Mouse (Mus musculus) naive thymus-derived CD4-positive, alpha-beta T cell, adult 2 months (primary cell): Measurements from ENCODE around the gene Actr2.
A peak's percentile ranks its signal among the peaks of the same experiment; 100 is the strongest.
"Not testable (repeated sequence)": the region's sequence is repeated elsewhere in the genome, so short reads cannot be mapped to it uniquely, and the experiment has no call there.

ENCODE experiments used
- DNase-seq: peaks from one replicate; pipeline ENCODE4 v3.0.0-alpha.2; 2011; ENCODE audit warnings: low read depth

Gene Actr2

DNA sequence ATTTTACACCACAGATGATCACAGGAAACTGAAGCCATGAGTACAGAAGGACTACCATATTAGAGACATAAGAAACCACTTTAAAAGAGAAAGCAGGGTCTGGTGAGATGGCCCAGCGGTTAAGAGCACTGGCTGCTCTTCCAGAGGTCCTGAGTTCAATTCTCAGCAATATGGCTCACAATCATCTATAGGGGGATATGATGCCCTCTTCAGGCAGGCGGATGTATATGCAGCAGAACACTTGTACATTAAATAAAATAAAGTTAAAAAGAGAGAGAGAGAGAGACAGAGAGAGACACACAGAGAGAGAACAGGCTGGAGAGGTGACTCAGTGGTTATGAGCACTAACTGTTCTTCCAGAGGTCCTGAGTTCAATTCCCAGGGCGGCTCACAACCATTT is 67.1 kb downstream of the Actr2 start:
- no peak for DNase-seq

DNA sequence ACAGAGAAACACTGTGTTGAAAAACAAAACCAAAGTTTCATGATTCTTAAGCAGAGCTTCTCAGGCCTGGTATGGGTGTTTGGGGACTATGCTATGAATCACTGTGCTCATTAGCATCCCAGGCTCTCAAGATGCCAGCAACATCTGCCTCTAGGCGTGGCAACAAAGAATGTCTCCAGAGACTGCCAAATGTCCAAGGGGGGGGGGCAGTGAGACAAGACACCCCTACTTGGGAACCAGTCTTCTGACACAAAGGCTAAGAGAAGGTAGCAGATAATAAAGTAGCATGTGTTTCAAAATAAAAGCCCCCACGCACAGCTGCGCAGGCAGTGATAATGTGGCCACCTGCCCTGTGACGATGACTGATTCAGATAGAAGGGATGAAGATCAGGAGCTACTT is 69.5 kb downstream of the Actr2 start:
- no peak for DNase-seq

DNA sequence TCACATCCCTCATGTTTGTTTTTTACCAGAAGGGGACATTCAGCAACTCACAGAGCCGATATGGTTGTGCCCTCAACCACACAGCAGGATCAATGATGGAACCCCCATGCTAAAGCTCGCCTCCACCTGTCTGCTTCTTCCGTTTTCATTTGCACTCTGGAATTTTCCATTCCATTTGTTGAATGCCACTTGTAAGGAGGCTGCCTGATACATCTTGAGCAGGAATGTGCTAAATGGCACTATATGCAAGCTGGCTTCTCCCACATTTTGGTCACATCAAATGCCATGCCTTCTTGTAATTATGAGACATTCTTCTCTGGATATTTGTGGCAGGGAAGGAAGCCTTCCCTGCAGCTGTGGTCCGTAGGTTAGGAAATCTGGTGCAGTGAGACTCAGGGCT is 70.6 kb downstream of the Actr2 start:
- DNase-seq: no peak

DNA sequence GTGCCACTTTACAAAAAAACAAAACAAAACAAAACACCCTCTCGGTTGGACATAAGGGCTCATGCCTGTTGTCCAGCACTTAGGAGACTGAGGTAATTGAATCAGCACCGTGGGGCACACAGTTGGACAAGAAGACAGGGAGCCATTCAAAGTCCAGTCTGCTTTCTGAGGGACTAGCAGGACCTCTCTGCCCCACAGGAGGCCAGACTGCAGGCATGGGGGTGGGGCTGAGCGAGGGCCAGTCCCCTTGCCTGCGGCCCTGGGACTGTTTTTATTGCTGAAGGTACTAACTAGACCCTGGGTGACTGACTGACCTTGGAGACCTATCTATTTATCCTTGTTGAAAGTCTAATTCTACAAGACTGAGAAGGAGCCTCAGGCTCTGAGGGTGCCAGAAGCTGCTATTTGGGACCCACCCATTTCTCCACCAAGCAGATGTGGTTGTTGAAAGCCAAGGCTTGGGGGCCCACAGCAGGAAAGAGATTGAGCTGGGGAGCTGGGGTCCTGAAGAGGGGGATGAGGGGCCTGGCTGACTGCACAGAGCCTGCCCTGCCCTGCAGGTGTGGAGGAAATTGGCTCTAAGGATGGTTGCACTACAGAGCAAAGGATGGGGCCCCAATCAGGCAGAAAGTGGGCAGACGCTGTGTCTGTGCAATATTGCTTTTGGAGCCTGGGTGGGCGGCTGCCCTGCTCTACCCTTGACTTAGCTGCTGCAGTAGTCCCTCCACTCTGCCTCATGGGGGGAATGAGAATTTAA is 71.4 kb downstream of the Actr2 start:
- DNase-seq: no peak

DNA sequence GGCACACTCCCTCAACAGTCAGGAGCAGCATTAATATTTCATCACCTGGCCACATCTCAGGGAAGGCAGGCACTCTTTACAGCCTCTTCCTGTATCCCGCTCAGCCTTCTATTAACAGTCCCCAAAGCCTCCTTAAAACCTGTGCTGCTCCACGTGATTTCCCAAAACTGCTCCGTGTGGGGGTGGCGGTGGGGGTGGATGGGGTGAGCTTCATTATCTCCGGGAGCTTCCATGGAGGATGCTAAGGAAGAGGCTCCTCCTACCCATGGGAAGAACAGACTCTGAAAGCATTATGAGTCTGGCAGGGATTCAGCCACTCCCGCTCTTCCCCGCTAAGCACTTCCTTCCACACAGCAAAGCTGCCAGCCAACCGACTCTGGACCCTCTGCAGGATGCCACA is 74.0 kb downstream of the Actr2 start:
- DNase-seq: no peak

DNA sequence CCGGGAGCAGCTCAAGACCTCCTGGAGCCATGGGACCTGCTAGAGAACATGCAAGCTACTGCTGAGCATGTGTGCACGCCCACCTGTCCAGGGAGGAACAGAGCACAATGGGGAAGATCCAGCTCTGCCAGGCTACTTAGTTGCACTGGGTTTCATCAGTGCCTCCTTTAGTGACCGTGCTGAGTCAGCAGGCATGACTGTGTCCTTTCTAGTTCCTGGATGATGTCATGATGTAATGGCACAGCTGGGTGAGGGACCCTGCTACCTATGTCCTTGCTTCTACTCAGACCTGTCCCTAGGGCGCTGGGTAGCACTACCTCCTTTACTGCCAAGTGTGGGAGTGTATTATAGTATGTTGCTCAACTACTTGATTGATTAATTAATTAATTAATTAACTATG is 75.0 kb downstream of the Actr2 start:
- DNase-seq: no peak

DNA sequence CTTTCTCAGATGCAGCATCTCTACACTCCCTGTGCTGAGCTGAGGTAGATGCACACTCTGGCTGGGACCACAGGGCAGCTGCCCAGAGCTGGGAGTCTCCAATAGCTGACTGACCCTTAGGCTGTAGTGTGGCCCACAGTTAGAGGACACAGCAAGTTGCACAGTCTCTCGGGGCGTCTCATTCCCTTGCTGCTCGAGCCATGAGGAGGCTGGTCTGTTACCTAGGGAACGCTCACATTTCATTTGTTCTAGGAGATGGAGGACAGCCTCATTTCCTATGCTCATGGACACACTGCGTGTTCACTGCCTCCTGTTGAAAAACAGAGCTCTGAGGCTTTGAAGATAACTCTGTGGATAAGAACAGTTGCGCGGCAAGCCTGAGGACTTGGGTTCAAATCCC is 76.7 kb downstream of the Actr2 start:
- DNase-seq: no peak

DNA sequence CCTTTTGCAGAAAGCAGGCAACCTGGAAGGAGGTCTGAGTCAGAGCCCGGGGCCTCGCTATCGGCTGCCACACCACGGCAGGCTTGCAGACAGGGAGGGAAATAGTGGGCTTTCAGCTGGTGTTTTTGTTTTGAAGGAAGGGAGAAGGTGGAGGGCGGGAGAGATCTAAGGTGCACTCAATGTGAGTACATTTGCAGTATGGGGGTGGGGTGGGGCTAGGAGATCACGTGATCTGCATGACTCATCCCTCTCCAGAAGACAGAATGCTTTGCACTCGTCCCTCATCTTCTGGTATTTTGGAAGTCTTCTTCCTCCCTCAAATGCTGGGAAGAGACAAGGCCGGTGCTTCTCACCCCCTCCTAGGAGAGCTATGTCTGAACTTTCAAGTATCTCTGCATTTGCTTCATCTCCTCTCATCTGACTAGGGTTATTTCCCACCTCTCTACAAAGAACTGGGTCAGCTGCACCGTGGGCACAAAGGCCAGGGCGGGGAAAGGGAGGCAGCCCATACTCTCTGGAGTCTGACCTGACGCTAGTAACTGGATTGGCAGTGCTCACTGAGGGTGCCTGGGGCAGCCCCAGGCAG is 77.3 kb downstream of the Actr2 start:
- DNase-seq: peak; percentile 56

DNA sequence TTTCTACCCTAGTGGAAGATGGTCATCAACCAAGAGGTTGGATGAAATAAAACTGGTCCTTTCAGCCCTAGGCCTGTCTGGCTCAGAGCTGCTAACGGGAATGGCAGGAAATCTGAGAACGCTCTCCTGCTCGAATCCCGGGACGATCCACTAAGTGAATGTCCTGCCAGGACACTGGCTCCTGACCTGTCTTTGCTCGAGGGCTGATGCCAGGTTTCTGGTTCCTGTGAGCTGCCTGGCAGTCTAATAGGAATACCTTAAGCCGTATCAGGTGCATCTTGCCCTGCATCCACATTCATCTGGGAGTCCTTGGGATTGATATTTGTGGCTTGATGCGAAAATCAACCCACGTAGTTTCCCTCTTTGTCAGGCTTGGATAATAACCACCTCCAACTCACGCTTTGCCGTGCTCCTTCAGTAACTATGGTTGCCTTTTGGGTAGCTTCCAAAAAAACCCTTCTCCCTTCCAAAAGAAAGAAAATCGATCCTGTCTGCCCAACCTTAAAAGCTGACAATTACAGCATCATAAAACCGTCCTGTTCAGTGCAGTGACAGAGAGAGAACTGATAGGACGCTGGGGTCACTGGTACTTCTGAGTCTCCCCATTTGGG is 78.3 kb downstream of the Actr2 start:
- no peak for DNase-seq

DNA sequence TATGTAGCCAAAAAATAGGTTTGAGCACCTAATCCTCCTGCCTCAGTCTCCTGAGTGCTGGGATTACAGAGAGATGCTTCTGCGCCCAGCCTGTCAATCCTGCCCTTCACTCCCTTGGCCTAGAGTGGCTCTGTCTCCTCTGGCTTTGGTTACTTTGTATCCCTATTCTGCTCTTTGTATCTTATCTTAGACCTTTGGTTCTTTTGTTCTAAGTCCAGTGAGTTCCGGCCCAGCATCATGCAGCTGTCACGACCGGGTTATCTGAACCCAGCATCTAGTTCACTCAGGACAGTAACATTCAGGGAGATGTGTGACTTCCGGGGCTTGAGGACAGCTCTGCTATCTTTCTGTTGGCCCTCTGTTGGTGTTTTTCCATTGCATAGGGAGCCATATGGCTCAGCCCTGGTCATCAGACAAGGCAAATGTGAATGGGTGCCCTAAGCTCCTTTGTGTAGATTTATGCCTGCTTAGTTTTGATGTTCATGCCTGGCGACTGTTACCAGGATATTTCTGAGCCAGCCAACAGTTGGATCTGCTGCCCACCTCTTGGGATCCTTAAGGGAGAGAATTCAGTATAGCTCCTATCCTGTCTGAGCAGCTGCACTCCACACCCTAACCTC is 79.1 kb downstream of the Actr2 start:
- no peak for DNase-seq

DNA sequence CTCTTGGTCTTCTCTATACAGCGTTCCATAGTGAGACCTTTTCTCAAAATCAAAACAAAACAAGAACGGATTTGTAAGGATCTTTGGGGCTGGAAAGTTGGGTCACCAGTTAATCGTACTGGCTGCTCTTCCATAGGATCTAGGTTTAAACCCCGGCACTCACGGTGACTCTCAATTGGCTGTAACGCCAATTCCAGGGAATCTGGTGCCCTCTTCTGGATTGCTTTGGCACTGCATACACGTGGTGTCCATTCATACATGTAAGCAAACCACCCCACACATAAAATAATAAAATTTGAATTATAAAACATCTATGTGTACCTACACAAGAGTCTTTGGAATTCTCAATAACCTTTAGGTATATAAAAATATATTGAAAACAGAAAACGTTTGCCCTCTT is 81.2 kb downstream of the Actr2 start:
- peak; percentile 73 for DNase-seq

DNA sequence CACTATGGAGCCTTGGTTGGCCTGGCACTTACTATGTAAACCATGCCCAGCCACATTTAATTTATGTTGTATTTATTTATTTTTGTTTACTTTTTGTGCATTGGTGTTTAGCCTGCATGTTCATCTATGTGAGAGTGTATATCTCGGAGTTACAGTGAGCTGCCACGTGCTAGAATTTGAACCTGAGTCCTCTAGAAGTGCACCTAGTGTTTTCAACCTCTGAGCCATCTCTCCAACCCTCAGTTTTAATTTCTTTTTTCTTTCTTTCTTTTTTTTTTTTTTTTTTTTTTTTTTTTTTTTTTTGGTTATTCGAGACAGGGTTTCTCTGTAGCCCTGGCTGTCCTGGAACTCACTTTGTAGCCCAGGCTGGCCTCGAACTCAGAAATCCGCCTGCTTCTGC is 81.7 kb downstream of the Actr2 start:
- not testable (repeated sequence) for DNase-seq

DNA sequence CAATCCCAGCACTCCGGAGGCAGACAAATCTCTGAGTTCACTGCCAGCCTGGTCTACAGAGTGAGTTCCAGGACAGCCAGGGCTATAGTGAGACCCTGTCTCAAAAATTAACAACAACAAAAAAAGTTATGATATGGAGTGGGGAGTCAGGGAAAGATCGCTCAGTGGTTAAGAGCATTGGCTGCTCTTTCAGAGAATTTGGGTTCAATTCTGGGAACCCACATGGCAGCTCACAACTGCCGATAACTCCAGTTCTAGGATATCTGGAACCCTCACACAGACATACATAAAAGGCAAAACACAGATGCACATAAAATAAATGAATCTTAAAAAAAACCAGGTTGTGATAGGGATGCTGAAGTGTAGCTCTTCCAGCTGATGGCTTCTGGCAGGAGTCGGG is 83.7 kb downstream of the Actr2 start:
- no peak for DNase-seq

DNA sequence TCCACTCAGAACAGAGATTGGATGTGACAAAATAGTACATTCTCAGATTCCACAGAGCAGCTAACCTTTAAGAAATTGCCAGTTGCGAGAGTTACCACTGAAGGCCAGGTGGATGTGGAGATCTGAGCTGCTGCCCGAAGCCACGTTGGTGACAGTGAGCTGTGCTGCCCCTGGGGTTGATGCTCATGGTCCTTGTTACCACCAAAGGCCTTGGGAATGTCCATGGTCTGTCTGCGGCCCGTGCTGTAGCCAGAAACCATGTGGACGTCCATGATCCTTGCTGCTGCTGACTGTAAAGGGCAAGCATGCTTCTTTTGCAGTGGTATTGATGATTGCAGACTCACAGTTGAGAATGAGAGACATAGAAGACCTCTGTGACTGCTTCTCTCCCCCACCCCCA is 84.3 kb downstream of the Actr2 start:
- no peak for DNase-seq

DNA sequence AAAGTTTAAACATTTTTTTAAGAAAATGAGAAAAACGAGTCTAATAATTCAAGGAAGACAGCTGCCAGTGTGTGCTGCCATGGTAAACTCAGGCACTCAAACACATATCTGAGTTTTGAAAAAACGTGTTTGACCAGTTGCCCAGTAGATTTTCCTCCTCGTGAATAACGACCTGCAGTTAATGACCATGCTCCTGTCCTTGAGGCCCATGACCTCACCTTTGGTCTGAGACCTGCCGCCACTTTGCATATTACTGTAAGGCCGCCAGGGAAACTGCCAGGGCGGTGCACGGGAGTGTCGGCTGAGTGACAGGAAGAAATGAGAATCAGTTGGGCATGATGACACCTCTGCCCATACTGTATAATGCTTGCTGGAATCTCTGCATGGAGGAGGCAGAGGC is 85.0 kb downstream of the Actr2 start:
- no peak for DNase-seq

DNA sequence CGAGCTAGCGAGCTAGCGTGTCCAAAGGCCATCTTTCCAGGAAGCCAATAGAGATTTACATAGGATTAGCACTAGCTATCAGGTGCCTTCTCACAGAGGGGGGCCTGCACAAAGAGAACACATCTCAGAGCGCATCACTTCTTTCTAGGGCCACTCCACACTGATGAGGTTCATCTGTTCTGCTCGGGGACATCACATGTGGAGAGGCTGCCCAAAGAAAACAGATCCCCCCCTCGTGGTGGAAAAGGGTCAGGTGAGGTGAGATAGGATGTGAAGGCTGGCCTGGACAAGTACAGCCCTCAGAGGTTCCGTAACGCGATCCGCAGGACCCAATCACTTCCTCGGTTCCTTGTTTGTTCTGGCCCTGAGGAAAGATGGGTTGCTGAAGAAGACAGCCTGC is 86.8 kb downstream of the Actr2 start:
- peak; percentile 10 for DNase-seq

DNA sequence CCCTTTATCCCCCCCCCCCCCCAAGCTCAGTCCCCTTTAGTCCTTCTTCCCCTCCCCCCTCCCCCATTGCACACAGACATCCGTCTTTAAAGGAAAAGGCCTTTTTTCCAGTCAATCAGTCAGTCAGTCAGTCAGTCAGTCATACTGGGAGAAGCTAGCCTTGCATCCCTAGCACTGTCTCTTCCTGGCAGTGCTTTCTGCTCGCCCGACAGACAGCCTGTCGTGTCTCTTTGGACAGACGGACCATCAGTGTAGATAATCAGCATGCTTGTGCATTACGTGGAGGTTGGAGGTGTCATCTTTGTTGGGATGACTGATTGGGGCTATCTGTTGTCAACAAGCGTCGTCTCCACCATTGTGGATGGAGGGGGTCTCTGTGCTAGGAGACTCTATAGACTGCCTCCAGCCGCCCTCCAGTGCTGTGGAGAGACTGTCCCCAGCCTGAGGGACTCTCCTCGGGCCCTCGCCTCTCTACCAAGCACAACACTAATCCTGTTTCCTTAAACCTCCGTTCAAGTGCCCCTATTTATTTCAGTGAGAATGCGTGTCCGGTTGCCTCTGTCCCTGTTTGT is 89.7 kb downstream of the Actr2 start:
- DNase-seq: no peak

DNA sequence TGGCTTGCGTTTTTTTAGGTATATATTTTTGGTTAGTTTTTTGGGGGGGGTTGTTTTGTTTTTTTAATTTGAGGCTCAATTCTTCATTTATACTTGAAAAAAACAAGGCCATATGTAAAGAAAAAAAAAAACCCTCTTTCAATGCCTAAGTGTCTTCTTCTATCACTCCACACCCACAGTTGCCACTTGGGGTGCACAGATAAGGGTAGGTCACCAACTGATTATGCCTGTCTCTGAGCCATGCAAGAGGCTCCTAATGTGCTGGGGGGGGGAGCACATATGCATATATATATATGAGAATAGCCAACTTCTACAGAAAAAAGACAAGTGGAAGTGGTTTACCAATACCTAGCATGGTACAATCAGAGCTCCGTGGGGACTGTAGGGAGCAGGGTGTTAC is 90.3 kb downstream of the Actr2 start:
- no peak for DNase-seq

DNA sequence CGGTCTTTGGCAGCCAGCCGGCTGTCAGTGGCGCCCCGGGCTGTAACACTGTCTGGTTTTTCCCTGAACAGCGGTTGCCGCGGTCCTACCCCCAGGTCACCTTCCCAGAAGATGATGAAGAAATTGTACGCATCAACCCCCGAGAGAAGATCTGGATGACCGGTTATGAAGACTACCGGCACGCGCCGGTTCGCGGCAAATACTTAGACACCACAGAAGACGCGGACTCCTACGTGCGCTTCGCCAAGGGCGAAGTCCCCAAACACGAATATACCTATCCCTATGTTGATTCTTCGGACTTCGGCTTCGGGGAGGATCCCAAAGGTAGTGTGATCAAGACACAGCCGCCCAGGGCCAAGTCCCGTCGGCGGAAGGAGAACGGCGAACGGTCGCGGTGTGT is 92.0 kb downstream of the Actr2 start:
- DNase-seq: no peak

DNA sequence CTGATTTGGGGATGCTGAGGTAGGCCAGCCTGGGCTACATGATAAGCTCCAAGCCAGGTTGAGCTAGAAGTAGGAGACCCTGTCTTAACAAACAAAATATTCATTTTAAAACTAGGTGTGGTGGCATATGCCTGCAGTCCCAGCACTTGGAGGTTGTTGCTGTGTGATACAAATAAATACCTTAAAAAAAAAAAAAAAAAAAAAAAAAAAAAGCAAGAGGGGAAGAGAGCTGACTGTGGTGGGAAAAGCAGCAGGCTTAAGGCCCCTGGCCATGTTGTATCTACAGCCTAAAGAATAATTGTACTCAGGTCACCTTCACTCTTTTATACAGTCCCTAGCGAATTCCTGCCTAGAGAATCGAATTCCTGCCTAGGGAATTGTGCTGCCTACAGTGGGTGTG is 93.8 kb downstream of the Actr2 start:
- DNase-seq: no peak

DNA sequence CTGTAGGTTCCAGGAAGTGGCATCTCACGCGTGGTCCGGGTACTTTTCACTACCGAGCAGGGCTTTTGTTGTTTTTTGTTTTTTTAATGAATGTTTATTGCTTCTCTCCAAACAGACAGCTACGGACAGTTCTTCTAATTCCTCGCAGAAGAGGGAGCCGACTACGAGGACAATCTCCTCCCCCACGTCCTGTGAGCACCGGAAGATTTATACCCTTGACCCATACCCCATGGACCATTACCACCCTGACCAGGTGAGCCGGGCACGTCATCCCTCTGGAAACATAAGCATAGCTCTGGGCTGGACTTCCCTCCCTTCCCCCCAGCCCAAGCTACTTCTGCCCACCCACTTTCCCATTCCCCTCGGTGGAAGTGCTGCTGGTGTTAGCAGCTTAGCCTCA is 94.8 kb downstream of the Actr2 start:
- no peak for DNase-seq

DNA sequence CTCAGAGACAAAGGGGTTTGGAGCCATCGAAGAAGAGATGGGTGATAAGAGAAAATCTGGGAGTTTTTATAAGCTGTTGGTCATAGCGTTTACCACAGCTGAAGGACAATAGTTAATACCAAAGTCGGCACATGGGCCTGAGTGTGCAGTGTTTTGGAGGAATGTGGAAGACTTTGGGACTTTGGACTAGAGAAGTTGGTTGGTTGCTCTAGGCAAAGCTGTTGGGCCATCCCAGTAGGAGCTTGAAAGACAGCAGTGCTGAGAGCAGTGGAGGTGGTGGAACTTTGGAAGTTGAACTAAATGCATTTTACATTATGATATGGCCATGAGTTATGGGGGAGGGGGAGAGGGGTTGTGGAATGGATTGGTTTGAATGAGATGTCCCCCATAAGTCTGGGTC is 99.3 kb downstream of the Actr2 start:
- DNase-seq: no peak
